Mouse (Mus musculus): Measurements from ENCODE around the gene 4933430I17Rik. TPM values are rescaled to one million over a fixed set of nuclear protein-coding genes. Genes with fewer than 3 reads are reported as not detected.
A peak's percentile ranks its signal among the peaks of the same experiment; 100 is the strongest.
"Not testable (repeated sequence)": the region's sequence is repeated elsewhere in the genome, so short reads cannot be mapped to it uniquely, and the experiment has no call there.

Gene 4933430I17Rik
- polyA plus RNA-seq (2014; fragmentation: Nextera tagmentation; extraction: Ambion mirVana) = 1.1 and 1.8 TPM in 2 replicates

GRCm38 (mm10) chr4:62524651-62525488 is at the start of gene 4933430I17Rik, which contains the start of gene Pole3:
Gene 4933430I17Rik, plus strand, starts transcription at chr4:62525369.
Gene Pole3, minus strand, starts transcription at chr4:62525068.
- Histone ChIP-seq H3K36me3 (ENCODE audit: control insufficient read depth, insufficient read depth, low read length) (no peaks in the 10 kb centered on the region), H3K9me3 (ENCODE audit: control insufficient read depth, low read length) (no peaks in the 10 kb centered on the region), H3K27ac (ENCODE audit: low read depth, low read length) (peak within 1 kb of the TSS; percentile 89), H3K4me1 (ENCODE audit: control insufficient read depth, insufficient read depth, low read length) (peaks cover 12% of the 10 kb centered on the region), H3K27me3 (ENCODE audit: control insufficient read depth, insufficient read depth, low read length) (no peaks in the 10 kb centered on the region), H3K4me2 (peak within 1 kb of the TSS; percentile 74), H3K4me3 (ENCODE audit: low read depth, low read length) (peak within 1 kb of the TSS; percentile 70), H3K9ac (ENCODE audit: low read length) (peak within 1 kb of the TSS; percentile 84)
- under 1% methylated on average over 59 of the region's 59 CpGs for WGBS
- peak; percentile 98 for ATAC-seq (ENCODE audit: low FRiP score)
- peak; percentile 99 for DNase-seq (ENCODE audit: low spot score, missing footprints)

DNA sequence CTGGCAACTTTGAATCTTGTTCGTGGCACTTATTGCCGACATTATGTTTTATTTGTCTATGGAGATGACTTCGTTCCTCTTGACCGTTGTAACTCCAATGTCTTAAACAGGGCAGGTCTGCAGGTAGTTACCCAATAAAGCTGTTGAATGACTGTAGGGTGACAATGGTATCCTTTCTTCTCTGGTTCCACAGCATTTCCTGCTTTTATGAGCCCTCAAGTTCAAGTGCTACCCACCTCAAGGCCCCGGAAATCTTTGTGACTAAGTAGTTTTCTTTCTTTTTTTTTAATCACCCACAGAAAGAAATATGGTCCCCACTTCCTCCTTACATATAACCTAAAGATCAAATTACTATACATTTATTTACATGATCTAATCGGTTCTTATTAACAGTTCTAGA is 49.4 kb upstream of the 4933430I17Rik start:
- no peaks in the 10 kb centered on the region for H3K36me3 ChIP-seq (ENCODE audit: control insufficient read depth, insufficient read depth, low read length)
- no peak overlapping the region for H3K4me2 ChIP-seq
- peaks cover 11% of the 10 kb centered on the region for H3K27me3 ChIP-seq (ENCODE audit: control insufficient read depth, insufficient read depth, low read length)
- no peaks in the 10 kb centered on the region for H3K9me3 ChIP-seq (ENCODE audit: control insufficient read depth, low read length)
- DNase-seq (ENCODE audit: low spot score, missing footprints) (no peak), ATAC-seq (ENCODE audit: low FRiP score) (no peak)
- 92% methylated on average over 6 of the region's 6 CpGs for WGBS
- H3K4me3 ChIP-seq (ENCODE audit: low read depth, low read length) = no peak overlapping the region
- no peak overlapping the region for H3K9ac ChIP-seq (ENCODE audit: low read length)
- H3K27ac ChIP-seq (ENCODE audit: low read depth, low read length) = no peak overlapping the region
- H3K4me1 ChIP-seq (ENCODE audit: control insufficient read depth, insufficient read depth, low read length) = peaks cover 3% of the 10 kb centered on the region; the same call in 1 of the 2 replicates

- Histone ChIP-seq H3K27ac (ENCODE audit: low read depth, low read length) (no peak overlapping the region), H3K36me3 (ENCODE audit: control insufficient read depth, insufficient read depth, low read length) (no peaks in the 10 kb centered on the region), H3K4me3 (ENCODE audit: low read depth, low read length) (no peak overlapping the region), H3K9ac (ENCODE audit: low read length) (no peak overlapping the region), H3K27me3 (ENCODE audit: control insufficient read depth, insufficient read depth, low read length) (peaks cover 11% of the 10 kb centered on the region), H3K4me1 (ENCODE audit: control insufficient read depth, insufficient read depth, low read length) (0 out of 2 replicates have a peak, but pooled peaks cover 3% of the 10 kb centered on the region), H3K4me2 (no peak overlapping the region), H3K9me3 (ENCODE audit: control insufficient read depth, low read length) (no peaks in the 10 kb centered on the region)
- ATAC-seq (ENCODE audit: low FRiP score) = no peak
- no peak for DNase-seq (ENCODE audit: low spot score, missing footprints)
- 84% methylated on average over 6 of the region's 6 CpGs for WGBS
These were observed 47.5 kb upstream of the 4933430I17Rik start for GRCm38 (mm10) chr4:62477542-62478244.

GRCm38 (mm10) chr4:62479593-62479936 is 45.6 kb upstream of the 4933430I17Rik start:
- not testable (repeated sequence) for H3K27ac ChIP-seq (ENCODE audit: low read depth, low read length); ATAC-seq (ENCODE audit: low FRiP score); H3K4me1 ChIP-seq (ENCODE audit: control insufficient read depth, insufficient read depth, low read length); H3K9me3 ChIP-seq (ENCODE audit: control insufficient read depth, low read length); DNase-seq (ENCODE audit: low spot score, missing footprints); H3K9ac ChIP-seq (ENCODE audit: low read length); H3K36me3 ChIP-seq (ENCODE audit: control insufficient read depth, insufficient read depth, low read length)
- Histone ChIP-seq H3K27me3 (ENCODE audit: control insufficient read depth, insufficient read depth, low read length) (peaks cover 11% of the 10 kb centered on the region), H3K4me2 (peak overlapping the region; percentile 62), H3K4me3 (ENCODE audit: low read depth, low read length) (peak overlapping the region; percentile 37)
- 14% methylated on average over 11 of the region's 11 CpGs for WGBS

DNA sequence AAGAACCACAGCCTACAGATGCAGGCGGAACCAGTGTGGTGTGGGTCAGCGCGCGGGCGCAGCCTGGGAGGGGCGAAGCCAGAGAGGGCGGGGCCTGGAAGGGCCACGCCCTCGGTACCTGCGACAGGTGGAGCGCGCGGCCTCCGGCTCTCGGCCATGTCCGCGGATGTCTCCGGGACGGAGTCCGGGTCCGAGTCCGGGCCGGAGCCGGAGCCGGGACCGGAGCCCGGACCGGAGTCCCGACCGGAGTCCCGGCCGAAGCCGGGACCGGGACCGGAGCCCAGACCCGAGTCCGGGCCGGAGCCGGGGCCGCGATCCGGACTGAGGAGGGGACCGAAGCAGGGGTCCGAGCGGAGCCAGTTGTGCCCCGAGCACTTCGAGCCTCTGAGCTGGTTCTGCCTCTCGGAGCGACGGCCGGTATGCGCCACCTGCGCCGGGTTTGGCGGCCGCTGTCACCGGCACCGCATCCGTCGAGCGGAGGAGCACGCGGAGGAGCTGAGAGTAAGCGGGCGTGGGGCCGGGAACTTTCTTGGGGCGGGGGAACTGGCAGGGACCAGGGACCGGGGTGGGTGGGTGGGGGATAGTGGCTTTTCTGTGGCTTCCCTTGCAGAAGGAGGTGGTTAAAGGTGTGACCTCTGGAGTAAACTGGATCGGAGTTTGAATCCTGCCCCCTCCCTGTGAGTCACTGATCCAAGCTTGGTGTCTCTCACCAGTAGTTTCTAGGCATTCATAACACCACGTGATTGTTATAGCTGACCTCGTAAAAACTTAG is 45.0 kb upstream of the 4933430I17Rik start, which contains the start of gene Bspry:
Gene Bspry (plus strand): TSS at position 117 of the 772 bp plus-strand sequence.
- no peaks in the 10 kb centered on the region for H3K9me3 ChIP-seq (ENCODE audit: control insufficient read depth, low read length)
- H3K4me2 ChIP-seq = peak within 1 kb of the TSS; percentile 62
- 3% methylated on average over 66 of the region's 71 CpGs for WGBS
- H3K4me1 ChIP-seq (ENCODE audit: control insufficient read depth, insufficient read depth, low read length) = 0 out of 2 replicates have a peak, but pooled peaks cover 3% of the 10 kb centered on the region
- peak within 1 kb of the TSS; percentile 37 for H3K4me3 ChIP-seq (ENCODE audit: low read depth, low read length)
- H3K27me3 ChIP-seq (ENCODE audit: control insufficient read depth, insufficient read depth, low read length) = peaks cover 11% of the 10 kb centered on the region
- H3K9ac ChIP-seq (ENCODE audit: low read length) = no peak within 1 kb of the TSS
- ATAC-seq (ENCODE audit: low FRiP score) (peak; percentile 76), DNase-seq (ENCODE audit: low spot score, missing footprints) (peak; percentile 89)
- no peak within 1 kb of the TSS for H3K27ac ChIP-seq (ENCODE audit: low read depth, low read length)
- H3K36me3 ChIP-seq (ENCODE audit: control insufficient read depth, insufficient read depth, low read length) = no peaks in the 10 kb centered on the region

DNA sequence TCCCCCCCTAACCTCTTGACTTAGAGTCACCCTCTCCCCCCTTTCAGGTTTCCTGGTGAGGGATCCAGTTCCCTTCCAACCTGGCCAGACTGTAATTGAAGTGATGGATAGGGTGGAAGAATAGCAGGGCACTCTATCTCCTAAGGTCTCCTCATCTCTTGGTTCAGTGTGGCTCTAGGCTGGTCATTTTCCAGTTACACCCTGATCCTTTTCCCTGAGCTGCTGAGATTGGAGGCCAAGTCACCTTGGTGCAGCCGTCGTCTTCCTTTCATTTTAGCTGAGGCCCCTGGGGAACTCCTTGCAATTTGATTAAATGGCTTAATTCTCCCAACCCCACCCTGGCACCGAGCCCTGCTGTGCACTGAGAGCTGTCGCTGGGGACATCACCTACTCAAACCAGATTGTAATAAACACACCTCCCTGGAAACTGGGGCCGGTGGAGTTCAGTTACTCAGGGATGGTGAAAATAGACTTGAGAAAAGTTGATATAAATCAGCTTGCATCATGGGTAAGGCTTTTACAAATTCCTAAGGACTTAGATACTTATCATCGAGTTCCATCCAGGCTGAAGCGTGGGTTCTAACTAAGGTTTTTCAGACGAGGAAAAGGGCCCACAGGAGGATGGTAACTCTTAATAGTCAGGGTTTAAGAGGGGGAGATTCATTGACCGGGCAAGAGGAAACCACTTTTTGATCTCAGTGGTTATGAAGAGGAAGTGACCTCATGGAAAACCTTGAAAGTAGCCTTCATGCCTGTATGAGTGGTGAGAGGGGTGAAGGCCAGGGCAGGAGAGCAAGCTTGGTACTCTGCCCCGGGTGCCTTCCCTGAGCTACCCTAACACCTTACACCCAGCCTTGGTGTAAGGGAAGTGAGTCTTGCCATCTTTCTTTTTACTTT is 44.2 kb upstream of the 4933430I17Rik start:
- Histone ChIP-seq H3K4me1 (ENCODE audit: control insufficient read depth, insufficient read depth, low read length) (0 out of 2 replicates have a peak, but pooled peaks cover 3% of the 10 kb centered on the region), H3K4me3 (ENCODE audit: low read depth, low read length) (no peak overlapping the region), H3K27me3 (ENCODE audit: control insufficient read depth, insufficient read depth, low read length) (peaks cover 11% of the 10 kb centered on the region), H3K27ac (ENCODE audit: low read depth, low read length) (no peak overlapping the region), H3K4me2 (no peak overlapping the region), H3K9ac (ENCODE audit: low read length) (no peak overlapping the region), H3K9me3 (ENCODE audit: control insufficient read depth, low read length) (no peaks in the 10 kb centered on the region), H3K36me3 (ENCODE audit: control insufficient read depth, insufficient read depth, low read length) (no peaks in the 10 kb centered on the region)
- peak; percentile 18; the same call in 1 of the 2 replicates for ATAC-seq (ENCODE audit: low FRiP score)
- no peak for DNase-seq (ENCODE audit: low spot score, missing footprints)
- WGBS = 55% methylated on average over 10 of the region's 10 CpGs

GRCm38 (mm10) chr4:62484928-62485327 is 40.2 kb upstream of the 4933430I17Rik start:
- Histone ChIP-seq H3K4me3 (ENCODE audit: low read depth, low read length) (no peak overlapping the region), H3K4me2 (no peak overlapping the region), H3K9ac (ENCODE audit: low read length) (no peak overlapping the region), H3K36me3 (ENCODE audit: control insufficient read depth, insufficient read depth, low read length) (no peaks in the 10 kb centered on the region), H3K27me3 (ENCODE audit: control insufficient read depth, insufficient read depth, low read length) (peaks cover 9% of the 10 kb centered on the region), H3K9me3 (ENCODE audit: control insufficient read depth, low read length) (no peaks in the 10 kb centered on the region), H3K4me1 (ENCODE audit: control insufficient read depth, insufficient read depth, low read length) (0 out of 2 replicates have a peak, but pooled peaks cover 1% of the 10 kb centered on the region), H3K27ac (ENCODE audit: low read depth, low read length) (no peak overlapping the region)
- 83% methylated on average over 3 of the region's 3 CpGs for WGBS
- DNase-seq (ENCODE audit: low spot score, missing footprints) = no peak
- no peak for ATAC-seq (ENCODE audit: low FRiP score)

Measured in midbrain, embryonic 11.5 days (tissue).